Mouse (Mus musculus) limb, embryonic 11.5 days (tissue): ENCODE measurements around the gene Gm11627. TPM values are rescaled to one million over a fixed set of nuclear protein-coding genes. Genes with fewer than 3 reads are reported as not detected.
A peak's percentile ranks its signal among the peaks of the same experiment; 100 is the strongest.

Experiments
- ATAC-seq: fragments of 200-750 bp; cut with Nextera tagmentation; 2 replicates; pipeline ENCODE4 v1.8.0; 2017; ENCODE audit warnings: low read depth; ENCODE audit not compliant: insufficient number of reproducible peaks, low FRiP score, low TSS enrichment
- DNase-seq: peaks from one replicate; pipeline ENCODE4 v3.0.0-alpha.2; 2015; ENCODE audit warnings: low spot score
- H3K27ac ChIP-seq: fragments of 300-500 bp; sonication (generic); replicated peaks from 2 replicates; pipeline ENCODE4 v1.5.1; 2014; ENCODE audit warnings: low read depth, mild to moderate bottlenecking, low read length
- H3K27me3 ChIP-seq: fragments of 300-500 bp; sonication (generic); 2 replicates; pipeline ENCODE4 v1.6.1; 2014; ENCODE audit warnings: mild to moderate bottlenecking, low read length, mixed read lengths; ENCODE audit not compliant: control insufficient read depth, insufficient read depth
- H3K36me3 ChIP-seq: fragments of 300-500 bp; sonication (generic); 2 replicates; pipeline ENCODE4 v1.6.1; 2014; ENCODE audit warnings: mild to moderate bottlenecking, low read length, moderate library complexity, mixed read lengths; ENCODE audit not compliant: control insufficient read depth, insufficient read depth
- H3K4me1 ChIP-seq: fragments of 300-500 bp; sonication (generic); 2 replicates; pipeline ENCODE4 v1.6.1; 2014; ENCODE audit warnings: low read length, mixed read lengths; ENCODE audit not compliant: control insufficient read depth, insufficient read depth
- H3K4me2 ChIP-seq: fragments of 300-500 bp; sonication (generic); 2 replicates; pipeline ENCODE4 v1.6.1; 2014; ENCODE audit warnings: low read depth, mild to moderate bottlenecking, moderate library complexity; ENCODE audit not compliant: severe bottlenecking
- H3K4me3 ChIP-seq: fragments of 300-500 bp; sonication (generic); 2 replicates; pipeline ENCODE4 v1.5.1; 2014; ENCODE audit warnings: low read depth, low read length
- H3K9ac ChIP-seq: fragments of 300-500 bp; sonication (generic); 2 replicates; pipeline ENCODE4 v1.6.1; 2014; ENCODE audit warnings: mild to moderate bottlenecking, low read length
- H3K9me3 ChIP-seq: fragments of 300-500 bp; sonication (generic); 2 replicates; pipeline ENCODE4 v1.6.1; 2016; ENCODE audit warnings: low read length; ENCODE audit not compliant: control insufficient read depth
- WGBS: fragments of 180-500 bp; shearing (Covaris S2); extraction: QIAGEN DNeasy Blood & Tissue Kit; methylation state at CpG from one replicate; pipeline ENCODE4 v1.1.7; 2014; 5-methylcytosine and 5-hydroxymethylcytosine counted together
- polyA plus RNA-seq: library from polyadenylated mRNA; unstranded; fragments of >200 nt; fragmentation: Nextera tagmentation; extraction: Ambion mirVana; gene quantifications from 2 replicates; pipeline ENCODE4 v1.2.1, GENCODE M21; 2014

The Gm11627 gene
- polyA plus RNA-seq = 3.9 and 4.2 TPM in 2 replicates

DNA sequence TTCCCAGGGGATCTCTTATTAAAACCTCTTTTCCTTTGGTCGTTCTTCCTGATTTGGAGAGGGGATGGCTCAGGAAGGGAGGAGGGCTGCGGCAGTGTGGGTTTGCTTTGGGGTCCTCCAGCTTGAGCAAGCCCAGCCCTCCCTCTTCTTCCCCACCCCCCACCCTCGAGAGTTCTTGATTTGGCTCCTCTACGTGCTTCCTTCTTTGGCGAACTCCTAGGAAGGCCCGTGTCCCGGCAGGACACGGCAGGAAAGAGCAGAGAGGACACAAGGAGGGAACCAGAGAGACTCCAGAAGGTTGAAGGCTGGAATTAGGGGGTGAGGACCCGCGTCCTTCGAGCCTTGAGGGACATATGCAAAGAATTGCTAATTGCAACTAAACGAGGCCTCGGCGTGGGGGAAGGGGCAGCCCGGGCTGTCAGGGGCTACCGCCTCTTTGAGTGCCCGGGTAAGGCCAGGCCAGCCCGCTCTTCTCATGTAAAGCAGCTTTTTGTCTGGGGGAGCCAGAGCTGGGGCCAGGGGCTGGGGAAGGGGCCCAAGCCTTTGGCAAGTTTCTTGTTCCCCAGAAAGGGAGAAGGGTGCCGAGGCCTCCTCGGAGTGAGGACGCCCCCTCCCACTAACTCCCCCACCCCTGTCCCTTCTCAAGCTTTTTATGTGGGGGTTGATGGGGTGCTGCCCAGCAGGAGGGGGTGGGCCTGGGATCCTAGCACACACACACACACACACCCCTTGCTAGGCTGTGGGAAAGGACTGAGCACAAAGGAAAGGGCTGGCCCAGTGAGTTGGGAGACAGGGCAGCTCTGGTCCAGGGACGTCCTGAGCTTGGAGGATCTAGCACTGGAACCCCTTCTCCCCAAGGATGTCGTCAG lies at the start of gene Gm11627:
Gm11627 (minus strand) TSS at position 297 of the 869 bp plus-strand sequence.
- ATAC-seq (peak; percentile 76; the same call in 1 of the 2 replicates), DNase-seq (peak; percentile 74)
- WGBS = 11% methylated on average over 23 of the region's 23 CpGs
- Histone ChIP-seq H3K27me3 (no peaks in the 10 kb centered on the region), H3K36me3 (no peaks in the 10 kb centered on the region), H3K27ac (peak within 1 kb of the TSS; percentile 16), H3K9me3 (no peaks in the 10 kb centered on the region), H3K4me1 (peaks cover 24% of the 10 kb centered on the region), H3K4me2 (peak within 1 kb of the TSS; percentile 42), H3K4me3 (peak within 1 kb of the TSS; percentile 19), H3K9ac (peak within 1 kb of the TSS; percentile 64)

DNA sequence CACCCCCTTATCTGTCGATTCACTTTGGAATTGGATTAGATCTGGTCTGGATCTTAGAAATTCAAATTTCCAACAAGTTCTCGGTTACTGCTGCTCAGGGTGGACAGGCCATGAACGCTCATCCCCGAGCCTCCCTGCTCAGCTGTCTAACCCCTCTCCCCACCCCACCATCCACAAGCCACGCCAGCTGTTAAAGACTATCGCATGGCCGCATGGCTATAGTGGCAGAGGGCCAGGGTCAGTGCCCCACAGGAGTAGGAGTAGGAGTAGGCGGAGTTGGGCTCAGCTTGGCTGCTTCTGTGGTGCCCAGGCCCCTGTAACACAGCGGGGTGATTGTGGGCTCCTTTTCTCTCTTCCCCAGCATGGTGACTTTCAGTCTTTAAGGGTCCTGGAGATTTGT lies 49.3 kb upstream of the Gm11627 start:
- Histone ChIP-seq H3K27me3 (no peaks in the 10 kb centered on the region), H3K9ac (no peak overlapping the region), H3K4me1 (peaks cover 66% of the 10 kb centered on the region), H3K9me3 (no peaks in the 10 kb centered on the region), H3K36me3 (no peaks in the 10 kb centered on the region), H3K27ac (no peak overlapping the region), H3K4me2 (no peak overlapping the region), H3K4me3 (no peak overlapping the region)
- DNase-seq = no peak
- no peak for ATAC-seq
- 74% methylated on average over 9 of the region's 9 CpGs for WGBS

DNA sequence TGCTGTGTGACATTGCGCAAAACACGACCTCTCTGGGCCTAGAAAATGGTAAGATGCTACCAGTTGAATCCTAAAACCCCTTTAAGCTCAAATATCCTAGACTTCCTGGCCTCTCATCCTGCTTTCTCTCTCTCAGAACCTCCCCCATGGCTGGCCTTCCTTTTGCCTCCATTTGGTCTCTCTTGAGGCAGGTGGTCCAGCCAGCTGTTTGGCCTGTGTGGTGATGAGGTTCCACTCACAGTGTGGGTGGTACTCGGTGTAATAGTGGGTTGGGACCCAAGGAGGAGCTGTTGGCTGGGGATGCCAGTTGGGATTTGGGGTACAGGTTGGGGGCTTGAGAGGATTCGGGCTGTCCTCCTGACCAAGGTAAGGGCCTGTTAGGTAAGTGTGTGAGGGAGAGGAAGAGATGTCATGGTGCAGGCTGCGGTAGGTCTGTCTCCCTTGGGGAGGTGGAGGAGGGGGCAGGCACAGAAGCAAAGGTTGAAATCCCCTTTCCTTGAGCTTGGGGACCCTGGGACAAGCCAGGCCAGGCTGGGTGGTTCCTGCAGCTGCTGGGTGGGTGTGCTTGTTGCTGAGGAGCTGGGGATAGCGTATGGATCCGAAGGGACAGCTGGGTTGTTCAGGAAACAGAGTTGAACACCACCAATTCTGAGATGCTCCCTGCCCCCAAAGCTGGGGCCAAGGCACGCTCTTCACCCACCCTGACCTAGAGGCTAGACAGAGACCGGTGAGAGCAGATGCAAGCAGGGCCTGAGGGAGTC lies 48.1 kb upstream of the Gm11627 start:
- Histone ChIP-seq H3K36me3 (no peaks in the 10 kb centered on the region), H3K4me3 (no peak overlapping the region), H3K4me2 (no peak overlapping the region), H3K4me1 (peaks cover 59% of the 10 kb centered on the region), H3K9me3 (no peaks in the 10 kb centered on the region), H3K9ac (no peak overlapping the region), H3K27me3 (no peaks in the 10 kb centered on the region), H3K27ac (0 out of 2 replicates have a peak overlapping the region, but pooled peaks have one; percentile 47)
- no peak for DNase-seq
- WGBS = 86% methylated on average over 9 of the region's 9 CpGs
- no peak for ATAC-seq

DNA sequence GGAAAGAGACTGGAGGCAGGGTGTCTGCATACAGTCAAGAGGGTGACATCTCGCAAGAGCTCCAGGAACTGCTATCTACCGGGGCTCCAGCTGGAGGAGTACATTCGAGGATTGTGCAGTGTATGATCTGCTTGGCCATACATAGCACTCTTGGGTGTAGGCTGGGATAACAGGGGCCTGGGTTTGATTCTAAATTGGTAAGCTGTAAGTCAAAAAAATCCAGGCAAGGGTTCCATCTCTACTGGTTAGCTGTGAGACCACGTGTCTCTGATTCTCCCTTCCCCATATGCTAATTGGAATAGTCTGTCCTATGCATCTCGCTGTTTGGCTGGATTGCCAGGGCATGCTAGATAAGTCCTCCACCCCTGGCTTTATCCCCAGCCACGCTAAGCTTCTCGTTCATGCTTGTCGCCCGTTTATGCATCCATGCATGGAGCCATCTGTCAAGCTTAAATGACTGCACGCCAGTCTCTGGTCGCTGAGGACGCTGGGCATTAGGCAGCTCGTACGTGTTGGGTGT lies 45.7 kb upstream of the Gm11627 start:
- Histone ChIP-seq H3K27ac (peak overlapping the region; percentile 86), H3K4me2 (no peak overlapping the region; the same call in 1 of the 2 replicates), H3K27me3 (no peaks in the 10 kb centered on the region), H3K36me3 (no peaks in the 10 kb centered on the region), H3K4me3 (no peak overlapping the region), H3K9me3 (no peaks in the 10 kb centered on the region), H3K4me1 (peaks cover 36% of the 10 kb centered on the region), H3K9ac (no peak overlapping the region)
- DNase-seq = peak; percentile 51
- 26% methylated on average over 14 of the region's 14 CpGs for WGBS
- ATAC-seq = no peak

DNA sequence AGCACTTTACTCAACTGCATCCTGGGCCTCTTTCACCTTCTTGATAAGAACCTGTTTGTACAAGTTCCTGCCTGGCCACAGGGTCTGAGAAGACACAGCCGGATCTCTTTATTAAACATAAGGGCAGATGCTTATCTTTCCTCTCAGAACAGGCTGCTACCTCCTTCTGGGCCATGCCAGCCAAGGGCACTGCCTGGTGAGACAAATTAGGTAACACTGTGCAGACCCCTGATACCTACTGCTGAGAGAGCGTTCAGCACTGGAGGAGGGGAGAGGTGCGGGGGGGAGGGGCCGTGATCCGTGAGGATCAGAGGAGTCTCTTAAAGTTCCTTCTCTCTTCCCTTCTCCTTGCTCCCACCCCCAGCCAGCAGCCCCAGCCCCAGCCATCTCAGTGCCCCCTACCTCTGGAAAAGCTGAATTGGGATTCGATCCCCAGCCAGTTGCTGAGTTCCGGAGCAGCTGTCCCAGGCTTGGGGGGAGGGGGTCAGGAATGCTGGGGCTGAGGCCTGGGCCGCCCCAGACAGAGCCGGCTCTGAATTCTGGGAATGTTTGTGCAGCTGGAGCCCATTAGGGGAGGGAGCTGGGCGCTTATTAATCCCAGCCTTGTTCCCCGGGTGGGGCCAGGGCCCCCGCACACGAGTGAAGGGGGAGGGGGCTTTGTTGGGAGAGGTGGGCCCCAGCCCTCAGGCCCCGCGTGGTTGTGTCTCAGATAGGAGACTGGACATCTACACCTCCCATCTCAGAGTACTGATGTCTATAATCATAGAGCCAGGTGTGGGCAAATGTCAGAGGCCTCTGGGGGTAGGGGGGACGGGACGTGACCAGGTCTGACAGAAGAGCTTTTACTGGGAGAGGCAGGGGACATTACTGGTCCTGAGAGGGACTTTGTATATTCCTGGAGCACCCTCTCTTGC lies 44.9 kb upstream of the Gm11627 start:
- WGBS = under 1% methylated on average over 17 of the region's 17 CpGs
- Histone ChIP-seq H3K4me3 (no peak overlapping the region), H3K36me3 (no peaks in the 10 kb centered on the region), H3K27me3 (no peaks in the 10 kb centered on the region), H3K4me2 (peak overlapping the region; percentile 8), H3K9me3 (peaks cover 3% of the 10 kb centered on the region; the same call in 1 of the 2 replicates), H3K4me1 (peaks cover 34% of the 10 kb centered on the region), H3K9ac (peak overlapping the region; percentile 41), H3K27ac (peak overlapping the region; percentile 86)
- DNase-seq (peak; percentile 94), ATAC-seq (peak; percentile 95)

DNA sequence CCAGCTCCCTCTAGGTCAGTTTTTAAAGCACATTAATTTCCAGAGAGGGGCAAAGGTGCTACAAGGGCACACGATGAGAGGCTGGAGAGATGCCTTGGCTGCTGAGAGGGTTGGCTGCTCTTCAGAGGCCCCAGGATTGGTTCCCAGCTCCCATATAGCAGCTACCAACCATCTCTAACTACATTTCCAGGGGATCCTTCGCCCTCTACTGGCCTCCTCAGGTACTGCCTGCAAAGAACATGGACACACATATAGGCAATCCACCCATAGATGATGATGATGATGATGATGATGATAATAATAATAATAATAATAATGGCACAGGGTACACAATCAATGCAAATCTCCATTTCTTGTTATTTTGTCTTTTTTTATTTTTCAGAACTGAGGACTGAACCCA lies 40.2 kb upstream of the Gm11627 start:
- 71% methylated on average over 2 of the region's 2 CpGs for WGBS
- Histone ChIP-seq H3K27ac (no peak overlapping the region), H3K4me2 (no peak overlapping the region), H3K36me3 (no peaks in the 10 kb centered on the region), H3K4me3 (no peak overlapping the region), H3K9me3 (peaks cover 4% of the 10 kb centered on the region; the same call in 1 of the 2 replicates), H3K9ac (no peak overlapping the region), H3K4me1 (peaks cover 11% of the 10 kb centered on the region), H3K27me3 (no peaks in the 10 kb centered on the region)
- ATAC-seq = no peak
- no peak for DNase-seq

DNA sequence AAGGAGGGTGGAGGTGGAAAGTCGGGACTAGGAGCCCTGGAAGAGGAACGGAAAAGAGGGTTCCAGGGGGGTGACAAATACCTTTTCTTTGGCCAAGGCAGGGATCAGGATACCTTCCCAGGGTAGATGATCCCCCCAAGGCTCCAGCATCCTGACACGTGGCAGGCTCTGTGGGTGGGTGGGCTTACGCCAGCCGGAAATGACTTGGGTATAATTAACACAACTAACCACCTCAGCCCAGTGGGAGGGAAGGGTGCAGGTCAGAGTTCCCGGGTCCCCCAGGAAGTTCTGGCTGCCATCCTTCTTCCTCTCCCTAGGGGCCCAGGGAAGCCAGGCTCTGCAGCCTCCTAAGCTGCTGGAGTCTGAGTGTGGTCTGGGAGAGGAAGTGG lies 32.0 kb upstream of the Gm11627 start:
- DNase-seq (peak; percentile 41), ATAC-seq (no peak)
- peak overlapping the region; percentile 32; the same call in 1 of the 2 replicates for H3K4me2 ChIP-seq

More for the DNA sequence above, 32.0 kb upstream of the Gm11627 start:
- no peaks in the 10 kb centered on the region for H3K27me3 ChIP-seq
- H3K4me1 ChIP-seq = peaks cover 40% of the 10 kb centered on the region
- no peaks in the 10 kb centered on the region for H3K9me3 ChIP-seq
- no peaks in the 10 kb centered on the region for H3K36me3 ChIP-seq
- peak overlapping the region; percentile 40 for H3K9ac ChIP-seq
- WGBS = 4% methylated on average over 6 of the region's 6 CpGs
- H3K27ac ChIP-seq = peak overlapping the region; percentile 89
- H3K4me3 ChIP-seq = no peak overlapping the region
